Mouse (Mus musculus) liver, postnatal 0 days (tissue): ENCODE results near the gene Olfr287.

ENCODE experiments used
- CTCF ChIP-seq: sonication (generic); IDR thresholded peaks from 2 replicates; pipeline ENCODE4 v1.5.1; 2016; ENCODE audit warnings: antibody characterized with exemption, low read depth
- EP300 ChIP-seq: IDR thresholded peaks from 2 replicates; pipeline ENCODE4 v1.6.1; 2016; ENCODE audit warnings: antibody characterized with exemption, low read depth, mild to moderate bottlenecking

GRCm38 (mm10) chr15:98172113-98172512 is 48.7 kb downstream of the Olfr287 start:
- no peak for TF ChIP-seq CTCF
- no peak for TF ChIP-seq EP300
